Mouse (Mus musculus): ENCODE data around the gene Ppil6.

The Ppil6 gene

DNA sequence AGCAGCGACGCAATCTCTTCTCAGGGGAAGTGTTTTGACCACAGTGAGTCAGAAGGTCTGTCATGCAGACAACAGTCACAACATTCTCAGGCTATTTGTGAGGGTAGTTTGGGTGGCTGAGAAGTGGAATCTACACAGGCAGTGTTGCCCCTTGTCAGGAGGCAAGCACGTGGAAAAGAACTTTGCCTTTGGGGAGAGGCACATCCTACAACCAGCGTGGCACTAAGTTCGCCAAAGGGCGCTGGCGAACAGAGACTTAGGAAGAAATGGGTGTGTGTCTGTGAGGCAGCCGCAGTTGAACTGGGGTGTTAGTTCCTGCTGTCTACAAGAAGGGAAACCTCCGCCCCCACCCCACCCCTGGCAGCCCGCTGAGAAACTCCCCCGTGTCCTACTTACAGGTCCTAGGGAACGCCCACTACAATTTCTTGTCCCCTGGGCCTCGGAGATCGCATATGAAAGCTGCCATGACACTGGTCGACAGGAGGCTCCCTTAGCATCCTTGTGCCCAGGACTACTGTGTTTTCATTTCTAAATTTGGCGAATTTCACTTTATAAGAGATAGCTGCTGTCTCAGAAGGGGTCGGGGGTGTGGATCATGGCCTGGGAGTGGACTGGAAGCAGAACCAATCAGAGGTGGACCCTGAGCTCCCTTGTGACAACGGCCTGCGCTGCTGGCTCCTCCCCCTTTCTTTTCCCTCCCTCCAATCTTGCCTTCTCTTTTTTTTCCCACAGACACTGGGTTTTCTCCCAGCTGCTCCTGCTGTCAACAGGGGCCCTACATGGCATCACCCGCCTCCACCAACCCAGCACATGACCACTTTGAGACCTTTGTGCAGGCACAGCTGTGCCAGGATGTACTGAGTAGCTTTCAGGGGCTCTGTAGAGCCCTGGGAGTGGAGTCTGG is 12.7 kb upstream of the Ppil6 start:
- DNase-seq (ENCODE audit: low spot score): peak; percentile 66

DNA sequence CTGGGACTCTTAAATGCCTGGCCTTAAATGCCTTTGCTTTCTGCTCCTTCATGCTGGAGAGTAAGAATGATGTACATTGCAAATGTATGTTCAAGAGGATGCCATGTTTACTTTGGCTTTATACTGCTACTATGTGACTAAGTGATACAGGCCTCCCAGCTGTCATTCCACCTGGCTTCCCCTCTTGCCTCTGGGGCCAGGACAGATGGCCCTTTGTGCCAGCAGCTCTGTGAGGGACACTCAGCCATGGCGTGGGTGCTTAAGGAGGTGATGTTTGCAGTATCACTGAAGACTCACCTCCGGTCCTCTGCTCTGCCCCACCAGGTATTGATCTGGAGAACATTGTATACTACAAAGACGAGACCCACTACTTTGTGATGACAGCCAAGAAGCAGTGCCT is 10.3 kb upstream of the Ppil6 start:
- DNase-seq (ENCODE audit: low spot score): no peak

DNA sequence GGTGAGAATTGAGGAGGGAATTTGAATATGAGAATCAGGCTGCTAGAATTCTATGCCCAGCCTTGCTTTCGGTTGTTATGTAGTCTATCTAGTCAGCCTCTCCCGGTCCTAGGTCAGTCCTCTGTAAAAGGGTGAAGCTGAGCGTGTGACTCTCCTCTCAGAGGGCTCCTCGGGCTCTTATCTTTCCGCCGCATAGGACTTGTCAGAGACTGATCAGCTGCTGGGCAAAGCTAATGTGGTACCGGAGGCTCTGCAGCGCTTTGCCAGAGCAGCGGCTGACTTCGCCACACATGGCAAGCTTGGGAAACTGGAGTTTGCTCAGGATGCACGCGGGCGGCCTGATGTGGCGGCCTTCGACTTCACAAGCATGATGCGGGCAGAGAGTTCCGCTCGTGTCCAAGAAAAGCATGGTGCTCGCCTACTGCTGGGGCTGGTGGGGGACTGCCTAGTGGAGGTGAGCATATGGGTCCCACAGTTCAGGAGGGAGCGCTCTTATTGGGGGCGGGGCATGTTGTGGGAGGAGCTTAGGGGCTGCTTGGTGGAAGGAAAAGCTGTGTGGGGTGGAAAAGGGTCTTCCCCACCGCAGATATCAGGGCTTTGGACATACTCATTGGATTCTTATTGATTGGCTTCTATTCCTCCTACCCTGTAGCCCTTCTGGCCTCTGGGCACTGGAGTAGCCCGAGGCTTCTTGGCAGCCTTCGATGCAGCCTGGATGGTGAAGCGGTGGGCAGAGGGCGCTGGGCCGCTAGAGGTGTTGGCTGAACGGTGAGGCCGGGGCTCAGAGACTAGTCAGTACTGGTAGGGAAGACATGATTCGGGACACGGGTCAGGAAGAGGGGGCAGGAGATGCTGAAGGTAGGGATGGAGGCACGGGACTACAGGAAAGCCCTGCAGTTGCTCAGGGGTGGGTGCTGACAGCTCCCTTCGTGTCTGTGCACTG is 9.0 kb upstream of the Ppil6 start:
- DNase-seq (ENCODE audit: low spot score): no peak

DNA sequence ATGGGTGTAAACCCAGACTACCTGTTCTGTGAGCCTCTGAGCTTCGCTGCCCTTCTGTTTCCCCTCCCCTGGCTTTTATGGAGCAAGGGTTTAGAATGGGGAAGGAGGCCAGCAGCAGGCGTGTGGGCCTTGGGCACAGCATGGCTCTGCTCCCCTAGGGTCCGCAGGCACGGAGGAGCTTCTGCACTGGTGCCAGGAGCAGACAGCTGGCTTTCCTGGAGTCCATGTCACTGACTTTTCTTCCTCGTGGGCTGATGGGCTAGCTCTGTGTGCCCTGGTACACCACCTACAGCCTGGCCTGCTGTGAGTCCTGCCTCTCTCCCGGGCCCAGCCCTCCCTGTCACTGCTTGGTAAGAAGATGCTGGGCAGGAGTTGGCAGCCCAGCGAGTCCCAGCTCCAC is 7.8 kb upstream of the Ppil6 start:
- no peak for DNase-seq (ENCODE audit: low spot score)

- DNase-seq (ENCODE audit: low spot score): no peak
These were observed 4.5 kb upstream of the Ppil6 start for GRCm38 (mm10) chr10:41485778-41486177.

GRCm38 (mm10) chr10:41486506-41487170 is 3.6 kb upstream of the Ppil6 start:
- DNase-seq (ENCODE audit: low spot score): no peak

DNA sequence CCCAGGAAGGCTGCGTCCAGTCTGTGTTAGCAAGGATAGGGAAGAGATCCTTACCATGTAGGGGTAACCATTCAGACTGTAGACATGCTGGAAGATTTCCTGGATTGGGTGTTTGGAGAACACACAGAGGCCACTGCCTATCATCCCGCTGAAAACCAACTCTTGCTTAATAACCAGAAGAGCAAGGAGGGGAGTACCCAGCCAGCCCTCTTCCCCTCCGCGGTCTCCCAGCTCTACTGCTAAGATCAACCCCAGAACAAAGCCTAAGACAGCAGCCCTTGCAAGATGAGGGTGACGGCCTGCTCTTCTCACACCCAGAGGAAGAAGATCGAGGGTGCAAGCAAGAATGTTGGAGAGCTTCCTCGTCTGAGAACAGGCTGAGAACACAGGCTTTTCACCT is 1.4 kb upstream of the Ppil6 start:
- DNase-seq (ENCODE audit: low spot score): no peak

DNA sequence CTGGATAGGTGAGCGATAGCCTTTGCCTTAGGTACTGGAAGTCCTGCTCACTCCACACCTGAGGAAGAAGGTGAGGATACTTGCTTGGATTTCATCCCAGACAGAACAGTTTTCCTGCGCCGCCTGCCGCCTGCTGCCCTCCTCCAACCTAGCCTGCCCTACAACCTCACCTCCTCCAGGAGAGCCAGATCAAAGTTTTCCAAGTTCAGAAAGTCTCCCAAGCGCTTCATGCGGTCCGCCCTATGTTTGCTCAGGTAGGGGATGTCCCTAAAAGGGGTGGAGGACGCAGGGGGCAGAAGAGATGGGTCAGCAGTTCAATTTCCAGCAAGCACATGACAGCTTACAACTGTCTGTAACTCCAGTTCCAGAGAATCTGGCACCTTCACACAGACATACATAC is 945 bp upstream of the Ppil6 start:
- no peak for DNase-seq (ENCODE audit: low spot score)

- no peak for DNase-seq (ENCODE audit: low spot score)
These were observed 257 bp downstream of the Ppil6 start for GRCm38 (mm10) chr10:41490518-41490873.

DNA sequence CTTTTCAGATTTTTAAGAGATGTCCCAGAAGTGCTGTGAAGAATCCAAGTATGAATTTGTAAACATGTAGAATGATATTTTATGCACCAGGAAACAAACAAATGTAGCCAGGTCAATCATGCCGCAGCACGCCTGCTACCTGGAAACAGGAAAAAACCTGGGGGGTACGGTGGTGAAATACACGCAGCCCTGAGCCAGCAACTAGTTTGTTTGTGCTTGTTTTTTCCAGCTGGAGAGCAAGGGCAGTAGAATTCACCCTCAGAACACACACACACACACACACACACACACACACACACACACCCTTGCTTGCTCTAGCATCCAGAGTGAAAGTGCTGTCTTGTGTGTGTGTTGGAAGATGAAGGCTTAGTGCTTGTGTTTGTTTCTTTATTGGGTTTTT is 872 bp downstream of the Ppil6 start:
- no peak for DNase-seq (ENCODE audit: low spot score)

DNA sequence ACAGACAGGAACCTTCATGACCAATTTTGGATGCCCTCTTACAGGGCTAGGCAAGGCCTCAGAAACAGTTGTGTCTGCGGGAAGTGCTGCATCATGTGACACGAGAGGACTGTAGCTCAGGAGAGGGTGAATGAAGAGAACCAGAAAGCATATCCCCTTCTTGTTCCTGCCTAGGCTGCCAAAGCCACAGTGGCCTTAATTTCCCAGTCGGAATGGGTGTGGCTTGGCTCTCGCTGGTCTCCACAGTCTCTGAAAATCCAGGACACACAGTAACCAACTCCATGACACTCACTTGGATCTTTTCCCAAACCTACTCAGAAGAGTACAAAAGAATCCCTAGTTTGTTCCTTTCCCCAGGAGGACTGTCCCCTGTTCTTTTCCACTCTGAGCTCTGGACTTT is 10.7 kb downstream of the Ppil6 start:
- DNase-seq (ENCODE audit: low spot score): peak; percentile 62

GRCm38 (mm10) chr10:41504996-41505395 is 14.8 kb downstream of the Ppil6 start:
- DNase-seq (ENCODE audit: low spot score): no peak

GRCm38 (mm10) chr10:41505446-41505845 is 15.2 kb downstream of the Ppil6 start:
- peak; percentile 58 for DNase-seq (ENCODE audit: low spot score)

DNA sequence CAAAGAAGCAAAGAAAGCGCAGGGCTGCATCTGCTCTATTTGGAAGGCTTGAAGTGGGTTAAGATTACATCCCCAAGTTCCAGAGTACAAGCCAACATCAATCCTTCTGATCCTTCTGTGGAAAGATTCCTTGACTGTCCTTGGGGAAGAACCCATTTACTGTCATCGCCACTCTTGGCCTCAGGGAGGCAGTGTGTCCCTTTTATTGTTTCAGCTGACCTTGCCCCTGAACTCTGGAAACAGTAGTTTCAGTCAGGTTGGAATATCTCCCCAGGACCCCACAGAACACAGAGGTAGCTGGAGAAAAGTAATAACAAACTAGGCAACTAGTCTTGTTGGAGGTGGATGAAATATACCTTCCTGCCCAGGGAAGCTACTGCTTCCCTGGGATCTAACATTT is 18.9 kb downstream of the Ppil6 start:
- no peak for DNase-seq (ENCODE audit: low spot score)

DNA sequence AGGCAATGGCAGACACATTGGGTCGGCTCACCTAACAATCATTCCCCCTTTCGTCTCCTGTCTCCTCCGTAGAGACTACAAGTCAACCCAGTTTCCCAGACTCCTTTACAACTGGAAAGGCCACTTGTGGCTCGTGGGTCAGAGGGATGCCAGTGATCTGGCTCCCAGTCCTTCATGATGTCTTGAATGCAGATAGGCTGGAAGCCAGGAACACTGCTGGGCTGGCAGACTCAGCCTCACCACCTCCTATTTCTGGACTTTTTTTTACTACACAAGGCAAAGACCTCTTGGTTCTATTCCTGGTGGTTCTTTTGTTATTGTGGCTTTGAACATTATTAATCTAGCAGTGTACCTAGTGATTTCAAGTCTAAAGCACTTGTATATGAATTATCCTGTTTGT is 24.1 kb downstream of the Ppil6 start:
- no peak for DNase-seq (ENCODE audit: low spot score)

DNA sequence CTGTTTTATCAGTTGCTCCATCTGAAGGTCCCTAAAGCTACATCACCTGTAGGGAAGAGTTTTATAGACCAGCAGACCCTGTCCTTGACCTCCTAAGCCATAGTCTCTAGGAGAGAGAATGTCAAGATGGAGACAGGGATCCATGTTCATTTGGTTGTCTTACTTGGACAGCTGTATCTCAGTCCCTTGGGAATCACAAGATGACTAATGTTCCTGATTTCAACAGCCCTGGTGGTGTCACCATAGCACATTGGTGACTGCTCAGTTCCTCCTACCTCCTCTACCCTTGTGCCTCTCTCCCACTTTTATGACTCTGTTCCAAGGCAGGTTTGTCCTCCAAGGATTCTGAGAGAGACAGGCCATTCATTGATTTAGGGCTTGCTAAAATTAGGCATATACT is 24.7 kb downstream of the Ppil6 start:
- DNase-seq (ENCODE audit: low spot score): no peak

DNA sequence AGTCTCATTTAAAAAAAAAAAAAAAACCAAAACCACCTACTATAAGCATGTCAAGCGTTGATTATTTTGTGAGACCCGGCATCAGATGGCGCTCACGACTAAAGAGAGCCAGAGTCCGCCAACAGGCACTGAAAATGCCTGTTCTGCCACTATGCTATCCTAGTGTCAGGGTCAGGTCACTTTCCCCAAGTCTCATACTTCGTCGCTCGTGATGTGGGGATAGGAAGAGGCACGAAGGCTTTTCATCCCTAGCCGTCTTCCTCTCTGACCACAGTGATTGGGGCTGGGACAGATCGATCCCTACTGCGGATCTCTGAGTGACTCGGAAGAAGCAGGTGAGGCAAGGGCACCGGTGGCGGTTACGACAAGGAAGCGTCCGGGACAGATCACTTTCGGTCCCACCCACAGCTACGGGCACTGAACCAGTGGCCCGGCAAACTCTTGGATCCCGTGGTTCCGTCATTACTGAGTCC is 28.3 kb downstream of the Ppil6 start:
- peak; percentile 71 for DNase-seq (ENCODE audit: low spot score)

GRCm38 (mm10) chr10:41518981-41519618 is 28.9 kb downstream of the Ppil6 start, which contains the start of gene Cd164:
Gene Cd164, plus strand, starts transcription at chr10:41519414.
- DNase-seq (ENCODE audit: low spot score): peak; percentile 94

DNA sequence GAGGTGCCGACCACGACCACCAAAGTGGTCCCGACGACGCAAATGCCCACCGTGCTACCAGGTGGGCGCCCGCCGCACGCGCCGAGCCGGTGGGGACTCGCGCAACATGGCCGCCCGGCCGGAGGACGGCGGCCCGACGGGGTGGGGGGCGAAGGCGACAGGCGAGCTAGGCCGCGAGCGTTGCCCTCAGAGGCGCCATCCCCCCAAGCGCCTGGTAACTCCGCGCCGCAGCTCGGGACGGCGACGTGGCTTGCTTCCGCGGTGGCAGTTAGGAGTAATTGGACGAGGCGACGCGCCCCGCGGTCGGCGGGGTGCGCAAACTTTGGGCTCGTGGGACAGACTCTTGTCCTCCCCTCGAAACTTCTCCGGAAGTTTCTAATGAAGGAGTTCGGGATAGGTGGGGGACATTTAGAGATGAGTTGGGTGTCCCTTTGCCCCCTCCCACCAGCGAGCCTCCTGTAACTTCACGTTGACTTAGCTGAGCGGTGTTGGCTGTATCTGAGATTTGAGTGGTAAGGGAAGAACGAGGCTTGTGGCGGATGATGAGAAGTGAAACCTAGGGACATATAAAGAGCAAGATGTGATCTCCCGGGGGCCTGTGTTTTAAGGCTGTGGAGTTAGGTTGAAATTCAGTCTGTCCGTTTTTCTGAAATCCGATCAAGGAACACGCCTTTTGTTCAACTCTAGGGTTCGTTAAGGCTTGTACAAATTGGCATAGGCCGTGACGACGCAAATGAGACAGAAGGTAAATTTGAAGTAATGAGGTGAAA is 29.6 kb downstream of the Ppil6 start:
- DNase-seq (ENCODE audit: low spot score): no peak

DNA sequence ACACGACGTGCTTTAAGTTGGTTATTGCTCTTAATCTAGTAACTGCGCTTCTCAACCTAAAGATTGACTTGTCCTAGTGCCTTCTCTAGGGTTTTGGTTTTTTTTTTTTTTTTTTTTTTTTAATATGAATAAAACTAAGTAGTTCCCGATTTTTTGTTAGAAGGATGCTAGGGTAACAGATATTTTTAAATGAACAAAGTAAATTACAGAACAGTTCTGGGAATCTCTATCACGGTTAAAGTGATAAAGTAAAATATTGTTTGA is 30.1 kb downstream of the Ppil6 start:
- no peak for DNase-seq (ENCODE audit: low spot score)

DNA sequence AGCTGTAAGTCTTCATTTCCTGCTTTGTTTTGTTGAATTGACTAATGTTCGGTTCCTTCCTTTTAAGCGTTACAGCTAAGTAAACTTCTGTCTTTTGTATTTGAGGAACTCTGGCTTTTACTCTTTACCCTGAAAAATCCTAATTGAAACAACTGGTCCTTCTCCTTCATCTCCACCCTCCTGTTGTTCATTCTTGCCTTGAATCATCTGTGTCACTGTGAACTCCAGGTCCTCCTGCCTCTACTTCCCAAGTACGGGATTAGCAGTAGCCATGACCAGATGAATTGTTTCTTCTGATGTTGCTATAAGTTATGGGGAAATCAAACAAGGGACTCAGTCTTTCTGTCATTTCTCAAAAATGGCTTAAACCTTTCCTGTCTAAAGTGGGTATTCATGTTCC is 33.1 kb downstream of the Ppil6 start:
- DNase-seq (ENCODE audit: low spot score): no peak
